Mouse (Mus musculus): ENCODE data around the gene Gm11172.

Gm11172 gene

GRCm38 (mm10) chr16:10812865-10813371 lies at the start of gene Gm11172:
TSS of gene Gm11172 (plus strand) at chr16:10812915.
- in situ Hi-C loops (cut with MboI), result no loop called here

- in situ Hi-C loops (cut with MboI), result no loop called here
Measured at GRCm38 (mm10) chr16:10763540-10764264, 49.0 kb upstream of the Gm11172 start.

GRCm38 (mm10) chr16:10764323-10764722 lies 48.4 kb upstream of the Gm11172 start:
- in situ Hi-C loops (cut with MboI), result no loop called here

GRCm38 (mm10) chr16:10767158-10767557 lies 45.6 kb upstream of the Gm11172 start:
- in situ Hi-C loops (cut with MboI), result no loop called here

- in situ Hi-C loops (cut with MboI), result no loop called here
Measured at GRCm38 (mm10) chr16:10768821-10769220, 43.9 kb upstream of the Gm11172 start.

GRCm38 (mm10) chr16:10769661-10770060 lies 43.1 kb upstream of the Gm11172 start:
- in situ Hi-C loops (cut with MboI), result no loop called here

- in situ Hi-C loops (cut with MboI), result no loop called here
Measured at GRCm38 (mm10) chr16:10770531-10771325, 42.0 kb upstream of the Gm11172 start.

- in situ Hi-C loops (cut with MboI), result no loop called here
Measured at GRCm38 (mm10) chr16:10771769-10772510, 40.8 kb upstream of the Gm11172 start.

GRCm38 (mm10) chr16:10773543-10773942 lies 39.2 kb upstream of the Gm11172 start:
- in situ Hi-C loops (cut with MboI), result no loop called here

GRCm38 (mm10) chr16:10774726-10775125 lies 38.0 kb upstream of the Gm11172 start:
- in situ Hi-C loops (cut with MboI), result no loop called here

- in situ Hi-C loops (cut with MboI), result no loop called here
Measured at GRCm38 (mm10) chr16:10776322-10776721, 36.4 kb upstream of the Gm11172 start.

GRCm38 (mm10) chr16:10777579-10778160 lies 35.0 kb upstream of the Gm11172 start:
- in situ Hi-C loops (cut with MboI), result no loop called here

GRCm38 (mm10) chr16:10780631-10781120 lies 32.0 kb upstream of the Gm11172 start:
- in situ Hi-C loops (cut with MboI), result no loop called here

- in situ Hi-C loops (cut with MboI), result no loop called here
Measured at GRCm38 (mm10) chr16:10781862-10782371, 30.8 kb upstream of the Gm11172 start.

- in situ Hi-C loops (cut with MboI), result no loop called here
Measured at GRCm38 (mm10) chr16:10782377-10783151, 30.2 kb upstream of the Gm11172 start.

GRCm38 (mm10) chr16:10783152-10783434 lies 29.6 kb upstream of the Gm11172 start:
- in situ Hi-C loops (cut with MboI), result no loop called here

GRCm38 (mm10) chr16:10783451-10783850 lies 29.3 kb upstream of the Gm11172 start:
- in situ Hi-C loops (cut with MboI), result no loop called here

- in situ Hi-C loops (cut with MboI), result no loop called here
Measured at GRCm38 (mm10) chr16:10783883-10784792, 28.6 kb upstream of the Gm11172 start.

GRCm38 (mm10) chr16:10784793-10785370 lies 27.8 kb upstream of the Gm11172 start:
- in situ Hi-C loops (cut with MboI), result no loop called here

Data from mature B cell (primary cell).